Mouse (Mus musculus) lung, embryonic 16.5 days (tissue): Measurements from ENCODE around the gene Ptpn14. TPM values are rescaled to one million over a fixed set of nuclear protein-coding genes. Genes with fewer than 3 reads are reported as not detected.

Experiments
- ATAC-seq: fragments of 200-750 bp; cut with Nextera tagmentation; 2 replicates; pipeline ENCODE4 v1.8.0; 2017; ENCODE audit warnings: low read depth, mild to moderate bottlenecking, moderate library complexity
- H3K27ac ChIP-seq: fragments of 300-500 bp; sonication (generic); 2 replicates; pipeline ENCODE4 v1.5.1; 2014; ENCODE audit warnings: mild to moderate bottlenecking, control low read depth, low read length
- H3K27me3 ChIP-seq: fragments of 300-500 bp; sonication (generic); 2 replicates; pipeline ENCODE4 v1.6.1; 2014; ENCODE audit warnings: low read depth, low read length, mixed read lengths; ENCODE audit not compliant: control insufficient read depth, insufficient read depth
- H3K36me3 ChIP-seq: fragments of 300-500 bp; sonication (generic); 2 replicates; pipeline ENCODE4 v1.6.1; 2014; ENCODE audit warnings: low read length; ENCODE audit not compliant: control insufficient read depth, insufficient read depth
- H3K4me1 ChIP-seq: fragments of 300-500 bp; sonication (generic); replicated peaks from 2 replicates; pipeline ENCODE4 v1.6.1; 2014; ENCODE audit warnings: low read length, mixed read lengths; ENCODE audit not compliant: control insufficient read depth, insufficient read depth
- H3K4me2 ChIP-seq: fragments of 300-500 bp; sonication (generic); 2 replicates; pipeline ENCODE4 v1.6.1; 2014; ENCODE audit warnings: low read depth, low read length, control low read depth
- H3K4me3 ChIP-seq: fragments of 300-500 bp; sonication (generic); 2 replicates; pipeline ENCODE4 v1.5.1; 2014; ENCODE audit warnings: mild to moderate bottlenecking, low read length, control low read depth
- H3K9ac ChIP-seq: fragments of 300-500 bp; sonication (generic); 2 replicates; pipeline ENCODE4 v1.6.1; 2014; ENCODE audit warnings: low read length, control low read depth
- H3K9me3 ChIP-seq: fragments of 300-500 bp; sonication (generic); 2 replicates; pipeline ENCODE4 v1.6.1; 2016; ENCODE audit warnings: low read length; ENCODE audit not compliant: control insufficient read depth
- WGBS: fragments of 180-500 bp; shearing (Covaris S2); extraction: QIAGEN DNeasy Blood & Tissue Kit; methylation state at CpG from one replicate; pipeline ENCODE4 v1.1.7; 2014; 5-methylcytosine and 5-hydroxymethylcytosine counted together
- polyA plus RNA-seq: library from polyadenylated mRNA; unstranded; fragments of >200 nt; fragmentation: Nextera tagmentation; extraction: Ambion mirVana; gene quantifications from 2 replicates; pipeline ENCODE4 v1.2.1, GENCODE M21; 2015

Ptpn14 gene
- polyA plus RNA-seq, 1 experiment from 2014 or later, result 7.9 TPM

- no peak for ATAC-seq
- Histone ChIP-seq H3K27ac (no peak overlapping the region), H3K4me3 (no peak overlapping the region), H3K27me3 (no peaks in the 10 kb centered on the region), H3K9me3 (no peaks in the 10 kb centered on the region), H3K9ac (no peak overlapping the region), H3K4me2 (no peak overlapping the region), H3K36me3 (no peaks in the 10 kb centered on the region), H3K4me1 (peaks cover 7% of the 10 kb centered on the region; the same call in 1 of the 2 replicates)
- WGBS, result 71% methylated on average over 8 of the region's 8 CpGs
These were observed 19.1 kb upstream of the Ptpn14 start for GRCm38 (mm10) chr1:189709001-189709400.

- Histone ChIP-seq H3K9ac (no peak overlapping the region), H3K36me3 (no peaks in the 10 kb centered on the region), H3K27me3 (no peaks in the 10 kb centered on the region), H3K27ac (no peak overlapping the region), H3K4me3 (no peak overlapping the region), H3K9me3 (peaks cover 2% of the 10 kb centered on the region; the same call in 1 of the 2 replicates), H3K4me1 (0 out of 2 replicates have a peak, but pooled peaks cover 5% of the 10 kb centered on the region), H3K4me2 (no peak overlapping the region)
- WGBS, result 48% methylated on average over 19 of the region's 19 CpGs
- no peak for ATAC-seq
These were observed 11.9 kb upstream of the Ptpn14 start for GRCm38 (mm10) chr1:189715915-189716797.

GRCm38 (mm10) chr1:189717546-189717945, 10.5 kb upstream of the Ptpn14 start:
- H3K27me3 ChIP-seq, result no peaks in the 10 kb centered on the region
- WGBS, result 80% methylated on average over 10 of the region's 11 CpGs
- 0 out of 2 replicates have a peak, but pooled peaks cover 5% of the 10 kb centered on the region for H3K4me1 ChIP-seq
- H3K27ac ChIP-seq, result no peak overlapping the region
- H3K4me3 ChIP-seq, result no peak overlapping the region
- H3K9me3 ChIP-seq, result peaks cover 2% of the 10 kb centered on the region; the same call in 1 of the 2 replicates
- H3K36me3 ChIP-seq, result no peaks in the 10 kb centered on the region
- H3K9ac ChIP-seq, result no peak overlapping the region
- no peak for ATAC-seq
- no peak overlapping the region for H3K4me2 ChIP-seq

- H3K4me2 ChIP-seq, result no peak overlapping the region
- no peak for ATAC-seq
- H3K27ac ChIP-seq, result no peak overlapping the region
- 77% methylated on average over 5 of the region's 5 CpGs for WGBS
- H3K36me3 ChIP-seq, result no peaks in the 10 kb centered on the region
- peaks cover 2% of the 10 kb centered on the region; the same call in 1 of the 2 replicates for H3K9me3 ChIP-seq
- H3K9ac ChIP-seq, result no peak overlapping the region
- H3K27me3 ChIP-seq, result no peaks in the 10 kb centered on the region
- H3K4me3 ChIP-seq, result no peak overlapping the region
- 0 out of 2 replicates have a peak, but pooled peaks cover 5% of the 10 kb centered on the region for H3K4me1 ChIP-seq
These were observed 9.5 kb upstream of the Ptpn14 start for GRCm38 (mm10) chr1:189718600-189718999.

- ATAC-seq, result no peak
- Histone ChIP-seq H3K27ac (peak overlapping the region; percentile 95; the same call in 1 of the 2 replicates), H3K4me3 (no peak overlapping the region), H3K27me3 (no peaks in the 10 kb centered on the region), H3K4me1 (peaks cover 18% of the 10 kb centered on the region), H3K9me3 (no peaks in the 10 kb centered on the region), H3K9ac (peak overlapping the region; percentile 25; the same call in 1 of the 2 replicates), H3K36me3 (no peaks in the 10 kb centered on the region), H3K4me2 (no peak overlapping the region)
- WGBS, result 59% methylated on average over 4 of the region's 4 CpGs
These were observed 1.9 kb upstream of the Ptpn14 start for GRCm38 (mm10) chr1:189726121-189726520.

- WGBS, result 0% methylated on average over 22 of the region's 22 CpGs
- peak overlapping the region; percentile 79 for H3K4me2 ChIP-seq
- H3K4me3 ChIP-seq, result peak overlapping the region; percentile 82
- peak overlapping the region; percentile 95 for H3K27ac ChIP-seq
- no peaks in the 10 kb centered on the region for H3K9me3 ChIP-seq
- H3K9ac ChIP-seq, result peak overlapping the region; percentile 70
- ATAC-seq, result peak; percentile 78
- H3K4me1 ChIP-seq, result peaks cover 27% of the 10 kb centered on the region
- no peaks in the 10 kb centered on the region for H3K27me3 ChIP-seq
- no peaks in the 10 kb centered on the region for H3K36me3 ChIP-seq
These were observed 653 bp upstream of the Ptpn14 start for GRCm38 (mm10) chr1:189727346-189727883.

GRCm38 (mm10) chr1:189728784-189729115, 682 bp downstream of the Ptpn14 start:
- Histone ChIP-seq H3K4me2 (peak overlapping the region; percentile 79), H3K36me3 (no peaks in the 10 kb centered on the region), H3K9ac (peak overlapping the region; percentile 89), H3K9me3 (no peaks in the 10 kb centered on the region), H3K4me1 (peaks cover 27% of the 10 kb centered on the region), H3K4me3 (peak overlapping the region; percentile 82), H3K27me3 (no peaks in the 10 kb centered on the region), H3K27ac (peak overlapping the region; percentile 95)
- under 1% methylated on average over 15 of the region's 15 CpGs for WGBS
- ATAC-seq, result no peak

- Histone ChIP-seq H3K9me3 (no peaks in the 10 kb centered on the region), H3K27me3 (no peaks in the 10 kb centered on the region), H3K9ac (peak overlapping the region; percentile 89), H3K4me2 (peak overlapping the region; percentile 79), H3K4me1 (peaks cover 27% of the 10 kb centered on the region), H3K36me3 (no peaks in the 10 kb centered on the region), H3K4me3 (peak overlapping the region; percentile 82), H3K27ac (peak overlapping the region; percentile 2; the same call in 1 of the 2 replicates)
- no peak for ATAC-seq
- WGBS, result 6% methylated on average over 17 of the region's 17 CpGs
These were observed 1.2 kb downstream of the Ptpn14 start for GRCm38 (mm10) chr1:189729141-189729815.

GRCm38 (mm10) chr1:189731697-189732096, 3.6 kb downstream of the Ptpn14 start:
- Histone ChIP-seq H3K9ac (peak overlapping the region; percentile 3; the same call in 1 of the 2 replicates), H3K27ac (peak overlapping the region; percentile 19; the same call in 1 of the 2 replicates), H3K27me3 (no peaks in the 10 kb centered on the region), H3K9me3 (no peaks in the 10 kb centered on the region), H3K4me3 (no peak overlapping the region), H3K36me3 (no peaks in the 10 kb centered on the region), H3K4me2 (no peak overlapping the region; the same call in 1 of the 2 replicates), H3K4me1 (peaks cover 27% of the 10 kb centered on the region)
- no peak for ATAC-seq
- WGBS, result 54% methylated on average over 10 of the region's 10 CpGs
